Mouse (Mus musculus) erythroblast, embryonic 14.5 days (primary cell): ENCODE measurements around the gene Adgrg3.

Experiments used
- GATA1 ChIP-seq: IDR thresholded peaks from 2 replicates; pipeline ENCODE4 v1.6.1; 2012; ENCODE audit warnings: low read length, inconsistent platforms, mixed read lengths
- TAL1 ChIP-seq: IDR thresholded peaks from 3 replicates; pipeline ENCODE4 v1.6.1; 2012; ENCODE audit warnings: low read length, inconsistent platforms, mixed read lengths

DNA sequence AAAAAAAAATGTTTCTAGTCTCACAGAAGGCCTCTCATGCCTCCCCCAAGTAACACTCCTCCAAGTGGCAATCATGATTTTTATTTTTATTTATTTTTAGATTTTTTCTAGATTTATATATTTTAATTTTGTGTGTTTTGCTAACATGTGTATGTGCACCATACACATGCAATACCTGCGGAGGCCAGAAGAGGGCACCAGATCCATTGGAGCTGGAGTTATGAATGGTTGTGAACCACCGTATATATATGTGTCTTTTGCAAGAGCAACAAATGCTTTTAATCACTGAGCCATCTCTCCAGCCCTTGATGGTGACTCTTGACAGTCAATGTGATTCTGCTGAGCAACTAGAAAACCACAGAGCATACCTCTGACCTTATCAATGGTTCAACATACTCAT lies 7.9 kb downstream of the Adgrg3 start:
- no peak for TF ChIP-seq GATA1
- TF ChIP-seq TAL1: no peak
